Mouse (Mus musculus): ENCODE results near the gene Lrrk1. TPM values are rescaled to one million over a fixed set of nuclear protein-coding genes. Genes with fewer than 3 reads are reported as not detected.
"Not testable (repeated sequence)": the region's sequence is repeated elsewhere in the genome, so short reads cannot be mapped to it uniquely, and the experiment has no call there.

The Lrrk1 gene
- polyA plus RNA-seq, 1 experiment from 2014 or later = 2.7 TPM

DNA sequence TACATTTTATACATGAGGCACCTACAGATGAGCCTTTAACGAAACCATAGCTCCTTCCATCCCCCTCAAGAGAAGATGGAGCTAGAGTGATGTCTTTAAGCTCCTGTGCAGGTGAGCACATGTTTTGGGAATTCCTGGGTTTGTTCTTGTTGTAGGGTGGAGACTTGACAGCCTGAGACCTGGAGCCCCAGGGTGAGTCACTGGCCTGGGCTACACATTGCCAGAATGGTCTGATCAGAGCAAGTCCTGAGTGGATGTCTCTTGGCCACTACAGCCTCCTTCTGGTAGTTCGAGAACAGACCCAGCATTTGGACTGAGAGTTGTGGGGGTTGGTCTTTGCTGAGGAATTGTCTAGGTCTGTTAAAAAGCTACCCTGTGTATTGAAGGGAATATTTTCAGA is 186.5 kb downstream of the Lrrk1 start:
- Histone ChIP-seq H3K4me2 (ENCODE audit: low read length) (no peak overlapping the region), H3K9ac (replicated peaks; ENCODE audit: low read depth, low read length) (no peak overlapping the region), H3K4me3 (replicated peaks; ENCODE audit: low read length) (no peak overlapping the region), H3K4me1 (replicated peaks; ENCODE audit: control insufficient read depth, insufficient read depth, low read length) (no peaks in the 10 kb centered on the region), H3K27me3 (replicated peaks; ENCODE audit: control insufficient read depth, insufficient read depth, low read length) (no peaks in the 10 kb centered on the region), H3K27ac (ENCODE audit: low read length) (no peak overlapping the region), H3K36me3 (ENCODE audit: control insufficient read depth, insufficient read depth) (no peaks in the 10 kb centered on the region), H3K9me3 (ENCODE audit: control insufficient read depth, low read length) (0 out of 2 replicates have a peak, but pooled peaks cover 2% of the 10 kb centered on the region)
- ATAC-seq = no peak
- 92% methylated on average over 2 of the region's 2 CpGs for WGBS

DNA sequence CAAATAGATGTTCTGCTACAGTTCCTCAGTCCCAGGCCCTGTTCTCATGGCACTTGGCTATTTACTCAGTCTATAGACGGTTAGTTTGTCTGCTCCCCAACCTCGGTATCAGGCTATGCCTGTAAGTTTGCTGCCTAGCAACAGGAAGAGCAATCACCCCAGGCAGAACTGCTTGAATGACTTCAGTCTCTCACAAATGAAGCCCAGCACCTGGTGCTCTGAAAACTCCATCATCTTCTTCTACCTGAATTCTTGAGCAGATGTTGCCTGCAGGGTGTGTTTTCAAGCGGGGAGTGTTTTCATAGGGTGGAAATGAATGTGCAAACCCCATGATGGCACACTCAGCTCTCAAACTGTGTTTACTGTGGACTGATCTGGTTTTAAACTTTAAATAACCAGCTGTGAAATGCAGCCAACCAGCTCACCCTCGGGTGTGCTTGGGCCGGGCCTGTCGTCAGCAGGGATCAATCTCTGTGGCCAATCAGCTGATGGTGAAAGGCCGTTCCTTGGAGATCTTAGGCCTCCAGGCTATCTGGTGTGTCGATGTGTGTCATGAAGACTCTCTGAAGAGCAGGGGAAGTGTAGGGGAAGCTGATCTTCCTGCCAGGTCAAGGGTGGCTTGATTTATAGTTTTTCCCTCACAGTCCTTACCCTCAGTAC is 187.2 kb downstream of the Lrrk1 start:
- Histone ChIP-seq H3K27ac (ENCODE audit: low read length) (no peak overlapping the region), H3K9me3 (ENCODE audit: control insufficient read depth, low read length) (0 out of 2 replicates have a peak, but pooled peaks cover 2% of the 10 kb centered on the region)
- ATAC-seq = no peak

DNA sequence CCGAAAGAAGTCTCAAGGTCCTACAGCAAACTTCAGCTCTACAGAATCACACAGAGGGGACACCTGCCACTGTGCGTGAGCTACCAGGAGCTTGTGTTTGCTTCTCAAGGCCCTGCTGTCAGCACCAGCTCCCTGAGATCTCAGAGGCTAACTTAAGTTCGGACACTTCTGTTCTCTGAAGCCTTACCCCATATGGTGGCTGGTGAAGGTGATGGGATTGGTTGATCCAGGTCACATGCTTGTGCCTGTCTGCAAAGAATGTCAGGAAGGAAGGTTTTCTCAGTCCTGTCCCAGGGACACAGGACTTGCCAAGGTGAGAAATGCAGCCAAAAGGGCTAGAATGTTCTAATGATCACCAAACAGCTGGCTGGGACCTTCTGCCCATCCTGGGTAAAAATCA is 187.8 kb downstream of the Lrrk1 start:
- H3K9me3 ChIP-seq (ENCODE audit: control insufficient read depth, low read length) = 0 out of 2 replicates have a peak, but pooled peaks cover 2% of the 10 kb centered on the region
- ATAC-seq = no peak
- no peak overlapping the region for H3K27ac ChIP-seq (ENCODE audit: low read length)
- no peak overlapping the region for H3K9ac ChIP-seq (replicated peaks; ENCODE audit: low read depth, low read length)
- H3K27me3 ChIP-seq (replicated peaks; ENCODE audit: control insufficient read depth, insufficient read depth, low read length) = no peaks in the 10 kb centered on the region
- H3K4me1 ChIP-seq (replicated peaks; ENCODE audit: control insufficient read depth, insufficient read depth, low read length) = no peaks in the 10 kb centered on the region
- no peak overlapping the region for H3K4me2 ChIP-seq (ENCODE audit: low read length)
- H3K36me3 ChIP-seq (ENCODE audit: control insufficient read depth, insufficient read depth) = no peaks in the 10 kb centered on the region
- H3K4me3 ChIP-seq (replicated peaks; ENCODE audit: low read length) = no peak overlapping the region
- 90% methylated on average over 3 of the region's 3 CpGs for WGBS

More for the DNA sequence above, 187.2 kb downstream of the Lrrk1 start:
- H3K9ac ChIP-seq (replicated peaks; ENCODE audit: low read depth, low read length) = no peak overlapping the region
- H3K4me1 ChIP-seq (replicated peaks; ENCODE audit: control insufficient read depth, insufficient read depth, low read length) = no peaks in the 10 kb centered on the region
- H3K36me3 ChIP-seq (ENCODE audit: control insufficient read depth, insufficient read depth) = no peaks in the 10 kb centered on the region
- H3K4me2 ChIP-seq (ENCODE audit: low read length) = no peak overlapping the region
- H3K4me3 ChIP-seq (replicated peaks; ENCODE audit: low read length) = no peak overlapping the region
- H3K27me3 ChIP-seq (replicated peaks; ENCODE audit: control insufficient read depth, insufficient read depth, low read length) = no peaks in the 10 kb centered on the region
- WGBS = 64% methylated on average over 8 of the region's 8 CpGs

DNA sequence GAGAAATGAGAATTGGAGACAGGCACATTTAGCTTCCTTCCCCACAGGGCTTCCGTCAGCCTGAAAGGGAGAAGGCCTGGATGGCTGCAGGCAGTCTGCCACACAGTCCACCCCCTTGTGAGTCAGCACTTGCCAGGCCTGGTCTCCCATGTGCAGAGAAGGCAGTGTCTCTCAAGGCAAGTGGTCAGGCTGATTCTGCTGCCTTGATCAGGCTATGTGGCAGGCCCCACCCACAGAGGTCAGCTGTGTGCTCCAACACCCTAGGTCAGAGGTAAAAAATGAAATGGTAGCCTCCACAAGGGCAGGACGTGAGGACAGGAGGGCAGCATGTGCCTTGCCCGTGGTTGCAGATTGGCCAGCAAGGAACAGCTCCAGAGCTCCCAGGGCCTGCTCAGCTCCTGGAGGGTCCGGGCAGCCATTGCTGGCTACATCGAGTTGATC is 188.7 kb downstream of the Lrrk1 start:
- Histone ChIP-seq H3K4me1 (replicated peaks; ENCODE audit: control insufficient read depth, insufficient read depth, low read length) (no peaks in the 10 kb centered on the region), H3K4me2 (ENCODE audit: low read length) (no peak overlapping the region), H3K9ac (replicated peaks; ENCODE audit: low read depth, low read length) (0 out of 2 replicates have a peak overlapping the region, but pooled peaks have one; percentile 22), H3K4me3 (replicated peaks; ENCODE audit: low read length) (no peak overlapping the region), H3K36me3 (ENCODE audit: control insufficient read depth, insufficient read depth) (no peaks in the 10 kb centered on the region), H3K27me3 (replicated peaks; ENCODE audit: control insufficient read depth, insufficient read depth, low read length) (no peaks in the 10 kb centered on the region), H3K9me3 (ENCODE audit: control insufficient read depth, low read length) (no peaks in the 10 kb centered on the region), H3K27ac (ENCODE audit: low read length) (peak overlapping the region; percentile 7; the same call in 1 of the 2 replicates)
- WGBS = 80% methylated on average over 5 of the region's 5 CpGs
- ATAC-seq = no peak

DNA sequence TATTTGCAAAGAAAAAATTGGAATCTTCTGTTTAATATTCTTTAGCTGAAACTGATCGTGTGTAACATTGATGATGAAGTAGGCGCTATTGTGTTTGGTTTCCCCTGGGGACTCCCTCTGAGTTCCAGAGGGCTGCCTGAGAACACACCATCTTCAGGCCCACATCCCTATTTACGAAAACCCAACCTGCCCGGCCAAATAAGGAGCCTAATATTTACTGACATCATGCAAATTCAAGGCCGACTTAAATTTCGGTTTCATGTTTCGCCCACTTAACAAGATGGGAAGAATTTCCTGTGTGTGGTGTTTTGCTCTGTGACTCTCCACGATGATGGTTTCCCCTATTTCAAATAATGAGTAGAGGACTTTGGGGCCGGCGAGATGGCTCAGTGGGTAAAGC is 189.7 kb downstream of the Lrrk1 start:
- Histone ChIP-seq H3K27ac (ENCODE audit: low read length) (no peak overlapping the region), H3K9ac (replicated peaks; ENCODE audit: low read depth, low read length) (no peak overlapping the region), H3K36me3 (ENCODE audit: control insufficient read depth, insufficient read depth) (no peaks in the 10 kb centered on the region), H3K9me3 (ENCODE audit: control insufficient read depth, low read length) (no peaks in the 10 kb centered on the region), H3K4me2 (ENCODE audit: low read length) (no peak overlapping the region), H3K27me3 (replicated peaks; ENCODE audit: control insufficient read depth, insufficient read depth, low read length) (no peaks in the 10 kb centered on the region), H3K4me3 (replicated peaks; ENCODE audit: low read length) (no peak overlapping the region), H3K4me1 (replicated peaks; ENCODE audit: control insufficient read depth, insufficient read depth, low read length) (no peaks in the 10 kb centered on the region)
- WGBS = 90% methylated on average over 10 of the region's 10 CpGs
- no peak for ATAC-seq

DNA sequence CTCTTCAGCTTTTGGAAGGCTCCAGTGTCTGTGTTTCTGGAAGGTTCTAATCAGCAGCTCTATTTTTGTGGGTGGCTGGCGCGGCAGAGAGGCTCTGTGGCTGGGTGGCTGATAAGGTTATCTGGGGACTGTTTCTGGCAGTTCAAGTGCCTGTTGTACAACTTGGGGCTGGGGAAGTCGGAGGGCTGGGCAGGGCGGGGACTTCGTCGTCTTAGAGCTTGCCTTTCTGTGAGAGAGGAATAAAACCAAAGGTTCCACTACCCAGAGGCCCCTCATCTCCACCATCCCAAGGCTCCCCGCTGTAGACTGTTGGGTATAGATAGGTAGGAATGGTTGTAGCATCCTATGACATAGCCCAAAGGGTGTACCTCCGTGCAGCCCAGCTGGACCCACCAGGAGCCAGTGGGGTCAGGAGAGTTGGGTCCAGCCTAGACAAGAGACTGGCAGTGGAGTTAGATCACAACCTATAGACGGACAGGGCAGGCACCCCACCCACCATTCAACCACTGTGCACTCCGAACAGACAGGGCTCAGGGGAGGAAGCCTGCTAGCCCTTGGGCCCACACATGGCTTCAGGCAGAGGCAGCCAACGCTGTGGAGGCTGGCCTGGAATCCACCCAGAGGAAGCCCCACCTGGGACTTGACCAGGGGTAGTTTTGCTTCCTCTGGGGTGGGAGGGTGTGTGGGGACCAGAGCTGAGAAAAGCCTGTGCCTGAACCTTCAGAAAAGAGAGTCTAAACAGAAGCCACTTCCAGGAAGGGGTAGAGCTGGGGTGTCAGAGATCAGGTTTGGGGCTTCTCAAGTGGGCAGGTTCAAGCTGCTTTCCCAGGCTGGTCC is 191.3 kb downstream of the Lrrk1 start:
- no peaks in the 10 kb centered on the region for H3K27me3 ChIP-seq (replicated peaks; ENCODE audit: control insufficient read depth, insufficient read depth, low read length)
- no peaks in the 10 kb centered on the region for H3K9me3 ChIP-seq (ENCODE audit: control insufficient read depth, low read length)
- no peaks in the 10 kb centered on the region for H3K4me1 ChIP-seq (replicated peaks; ENCODE audit: control insufficient read depth, insufficient read depth, low read length)
- H3K4me2 ChIP-seq (ENCODE audit: low read length) = no peak overlapping the region
- 83% methylated on average over 11 of the region's 11 CpGs for WGBS
- no peak overlapping the region for H3K4me3 ChIP-seq (replicated peaks; ENCODE audit: low read length)
- H3K36me3 ChIP-seq (ENCODE audit: control insufficient read depth, insufficient read depth) = no peaks in the 10 kb centered on the region
- H3K9ac ChIP-seq (replicated peaks; ENCODE audit: low read depth, low read length) = no peak overlapping the region
- H3K27ac ChIP-seq (ENCODE audit: low read length) = no peak overlapping the region
- no peak for ATAC-seq

DNA sequence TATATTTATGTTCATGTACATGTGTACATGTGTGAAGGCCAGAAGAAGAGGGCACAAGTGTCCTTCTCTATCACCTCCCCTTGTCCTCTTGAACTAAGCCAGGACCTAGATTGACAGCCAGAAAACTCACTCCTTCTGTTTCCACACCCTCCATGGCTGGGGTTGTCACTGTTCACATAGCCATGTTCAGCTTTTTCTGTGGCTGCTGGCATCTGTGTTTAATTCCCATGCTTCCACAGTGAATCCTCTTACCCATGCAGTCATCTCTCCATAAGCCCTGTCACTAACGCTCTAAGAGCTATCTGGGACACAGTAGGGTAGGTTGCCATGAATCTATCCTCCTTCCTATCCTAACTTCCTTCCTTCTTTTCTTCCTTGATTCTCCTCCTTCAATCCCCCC is 192.3 kb downstream of the Lrrk1 start:
- ATAC-seq = no peak
- Histone ChIP-seq H3K4me3 (replicated peaks; ENCODE audit: low read length) (no peak overlapping the region), H3K36me3 (ENCODE audit: control insufficient read depth, insufficient read depth) (no peaks in the 10 kb centered on the region), H3K9ac (replicated peaks; ENCODE audit: low read depth, low read length) (no peak overlapping the region), H3K4me2 (ENCODE audit: low read length) (no peak overlapping the region), H3K27ac (ENCODE audit: low read length) (no peak overlapping the region), H3K4me1 (replicated peaks; ENCODE audit: control insufficient read depth, insufficient read depth, low read length) (no peaks in the 10 kb centered on the region), H3K9me3 (ENCODE audit: control insufficient read depth, low read length) (no peaks in the 10 kb centered on the region), H3K27me3 (replicated peaks; ENCODE audit: control insufficient read depth, insufficient read depth, low read length) (no peaks in the 10 kb centered on the region)
- WGBS = 86% methylated on average over 1 of the region's 1 CpGs

DNA sequence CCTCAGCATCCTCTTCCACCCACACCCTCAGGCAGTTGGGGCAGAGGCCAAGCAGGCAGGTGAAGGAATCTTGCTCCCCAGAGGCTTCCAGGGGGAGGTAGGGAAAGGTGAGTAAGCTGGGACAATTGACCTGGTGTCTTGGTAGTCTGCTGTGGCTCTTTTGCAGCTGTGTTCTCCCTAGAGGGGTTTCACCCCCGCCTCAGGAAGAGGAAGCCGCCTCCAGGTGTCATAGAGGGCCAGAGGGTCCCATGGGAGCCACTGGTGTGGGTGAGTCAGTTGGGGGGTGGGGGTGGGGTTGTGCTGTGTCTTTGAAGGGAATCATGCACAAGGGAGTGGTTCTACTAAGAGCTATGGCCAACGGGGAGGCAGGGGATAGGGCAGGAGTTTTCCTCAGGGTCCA is 193.6 kb downstream of the Lrrk1 start:
- no peak overlapping the region for H3K4me2 ChIP-seq (ENCODE audit: low read length)
- H3K36me3 ChIP-seq (ENCODE audit: control insufficient read depth, insufficient read depth) = no peaks in the 10 kb centered on the region
- H3K27ac ChIP-seq (ENCODE audit: low read length) = no peak overlapping the region
- H3K4me1 ChIP-seq (replicated peaks; ENCODE audit: control insufficient read depth, insufficient read depth, low read length) = no peaks in the 10 kb centered on the region
- no peaks in the 10 kb centered on the region for H3K9me3 ChIP-seq (ENCODE audit: control insufficient read depth, low read length)
- H3K4me3 ChIP-seq (replicated peaks; ENCODE audit: low read length) = no peak overlapping the region
- no peak for ATAC-seq
- H3K27me3 ChIP-seq (replicated peaks; ENCODE audit: control insufficient read depth, insufficient read depth, low read length) = no peaks in the 10 kb centered on the region
- no peak overlapping the region for H3K9ac ChIP-seq (replicated peaks; ENCODE audit: low read depth, low read length)
- WGBS = 88% methylated on average over 3 of the region's 3 CpGs

DNA sequence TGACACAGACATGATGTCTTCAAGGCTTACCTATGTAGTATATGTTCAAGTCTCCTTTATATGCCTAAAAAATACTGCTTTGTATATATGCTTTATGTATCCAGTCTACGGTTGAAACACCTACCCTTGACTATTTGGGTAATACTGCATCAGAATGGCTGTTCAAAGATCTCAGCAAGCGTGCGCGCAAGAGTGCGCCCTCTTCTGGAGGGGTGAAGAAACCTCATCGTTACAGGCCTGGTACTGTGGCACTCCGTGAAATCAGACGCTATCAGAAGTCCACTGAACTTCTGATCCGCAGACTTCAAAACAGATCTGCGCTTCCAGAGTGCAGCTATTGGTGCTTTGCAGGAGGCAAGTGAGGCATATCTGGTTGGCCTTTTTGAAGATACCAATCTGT is 197.8 kb downstream of the Lrrk1 start:
- H3K4me2 ChIP-seq (ENCODE audit: low read length); ATAC-seq; H3K4me1 ChIP-seq (replicated peaks; ENCODE audit: control insufficient read depth, insufficient read depth, low read length); H3K36me3 ChIP-seq (ENCODE audit: control insufficient read depth, insufficient read depth); H3K9ac ChIP-seq (replicated peaks; ENCODE audit: low read depth, low read length); H3K9me3 ChIP-seq (ENCODE audit: control insufficient read depth, low read length); H3K4me3 ChIP-seq (replicated peaks; ENCODE audit: low read length); H3K27me3 ChIP-seq (replicated peaks; ENCODE audit: control insufficient read depth, insufficient read depth, low read length); H3K27ac ChIP-seq (ENCODE audit: low read length): not testable (repeated sequence)
- WGBS = 92% methylated on average over 10 of the region's 10 CpGs

Data from forebrain, embryonic 16.5 days (tissue).